Mouse (Mus musculus) myocyte (in vitro differentiated cells): ENCODE measurements around the gene Colgalt2. TPM values are rescaled to one million over a fixed set of nuclear protein-coding genes. Genes with fewer than 3 reads are reported as not detected.

Source experiments
- H3K27me3 ChIP-seq: one replicate; pipeline ENCODE4 v1.6.1; 2011; ENCODE audit not compliant: control insufficient read depth, insufficient read depth, insufficient read length
- H3K36me3 ChIP-seq: one replicate; pipeline ENCODE4 v1.6.1; 2011; ENCODE audit not compliant: control insufficient read depth, insufficient read depth
- H3K4me2 ChIP-seq: one replicate; pipeline ENCODE4 v1.6.1; 2011; ENCODE audit warnings: low read depth, control low read depth
- H3K4me3 ChIP-seq: one replicate; pipeline ENCODE4 v1.5.1; 2011; ENCODE audit warnings: mild to moderate bottlenecking, control low read depth, moderate library complexity
- H3K79me2 ChIP-seq: one replicate; pipeline ENCODE4 v1.6.1; 2011; ENCODE audit not compliant: control insufficient read depth, insufficient read depth
- H3ac ChIP-seq: one replicate; pipeline ENCODE4 v1.6.1; 2011; ENCODE audit not compliant: control insufficient read depth, insufficient read length
- CEBPB ChIP-seq: IDR thresholded peaks from 2 replicates; pipeline ENCODE4 v1.6.1; 2011; ENCODE audit warnings: mild to moderate bottlenecking, moderate library complexity; ENCODE audit not compliant: poor library complexity, insufficient read depth, severe bottlenecking
- E2F4 ChIP-seq: IDR thresholded peaks from one replicate; pipeline ENCODE4 v1.6.1; 2011; ENCODE audit warnings: mild to moderate bottlenecking, control low read depth, moderate library complexity; ENCODE audit not compliant: insufficient read depth
- MAX ChIP-seq: IDR thresholded peaks from one replicate; pipeline ENCODE4 v1.6.1; 2011; ENCODE audit warnings: low read depth, mild to moderate bottlenecking, control low read depth
- MYOD1 ChIP-seq, 3 experiments: IDR thresholded peaks; one replicate each; pipeline ENCODE4 v1.6.1; 2011; ENCODE audit warnings: control low read depth in 2 of 3, low read depth in 2 of 3, mild to moderate bottlenecking in 2 of 3, moderate library complexity in 1 of 3; ENCODE audit not compliant: insufficient read length in 2 of 3, control insufficient read depth in 1 of 3
- MYOG ChIP-seq, 3 experiments: IDR thresholded peaks; one replicate each; pipeline ENCODE4 v1.6.1; 2011; ENCODE audit warnings: control low read depth in 2 of 3, low read depth in 2 of 3, mild to moderate bottlenecking in 2 of 3; ENCODE audit not compliant: insufficient read length in 2 of 3, control insufficient read depth in 1 of 3, insufficient read depth in 1 of 3
- POLR2A ChIP-seq: IDR thresholded peaks from one replicate; pipeline ENCODE4 v1.6.1; 2011; ENCODE audit warnings: low read depth, mild to moderate bottlenecking, control low read depth, moderate library complexity; ENCODE audit not compliant: insufficient read length
- POLR2AphosphoS2 ChIP-seq: IDR thresholded peaks from one replicate; pipeline ENCODE4 v1.6.1; 2011; ENCODE audit warnings: low read depth, control low read depth; ENCODE audit not compliant: insufficient read length
- REST ChIP-seq: IDR thresholded peaks from one replicate; pipeline ENCODE4 v1.6.1; 2011; ENCODE audit warnings: mild to moderate bottlenecking, control low read depth, moderate library complexity; ENCODE audit not compliant: insufficient read depth, insufficient read length
- SRF ChIP-seq: IDR thresholded peaks from one replicate; pipeline ENCODE4 v1.6.1; 2011; ENCODE audit warnings: low read depth; ENCODE audit not compliant: control insufficient read depth, insufficient read length
- TCF12 ChIP-seq: IDR thresholded peaks from one replicate; pipeline ENCODE4 v1.6.1; 2011; ENCODE audit warnings: mild to moderate bottlenecking, control low read depth; ENCODE audit not compliant: poor library complexity, insufficient read depth, severe bottlenecking
- TCF3 ChIP-seq: IDR thresholded peaks from one replicate; pipeline ENCODE4 v1.6.1; 2011; ENCODE audit warnings: low read depth, control low read depth; ENCODE audit not compliant: insufficient read length
- USF1 ChIP-seq: IDR thresholded peaks from one replicate; pipeline ENCODE4 v1.6.1; 2011; ENCODE audit warnings: low read depth, mild to moderate bottlenecking, control low read depth, moderate library complexity
- polyA plus RNA-seq: library from polyadenylated mRNA; unstranded; fragments of >200 nt; fragmentation: generic; extraction: Trizol; gene quantifications from one replicate; pipeline ENCODE4 v1.2.1, GENCODE M21; 2012; ENCODE audit warnings: missing spikeins

Gene Colgalt2
- polyA plus RNA-seq, 1 experiment, result not detected

GRCm38 (mm10) chr1:152499802-152500201 is 100.2 kb downstream of the Colgalt2 start:
- H3K4me3 ChIP-seq, result no peak overlapping the region
- H3K36me3 ChIP-seq, result no peaks in the 10 kb centered on the region
- H3ac ChIP-seq, result no peak overlapping the region
- no peaks in the 10 kb centered on the region for H3K27me3 ChIP-seq
- no peaks in the 10 kb centered on the region for H3K79me2 ChIP-seq
- no peak for TF ChIP-seq MYOD1 (IDR thresholded peaks at IDR 0.05; ENCODE audit: control insufficient read depth in 1 of 3, insufficient read length in 2 of 3, low read depth in 2 of 3)
- no peak overlapping the region for H3K4me2 ChIP-seq

GRCm38 (mm10) chr1:152506175-152506574 is 106.5 kb downstream of the Colgalt2 start:
- Histone ChIP-seq H3K79me2 (no peaks in the 10 kb centered on the region), H3K27me3 (no peaks in the 10 kb centered on the region), H3K36me3 (no peaks in the 10 kb centered on the region), H3K4me2 (no peak overlapping the region), H3ac (no peak overlapping the region), H3K4me3 (no peak overlapping the region)
- no peak for TF ChIP-seq USF1
- TF ChIP-seq TCF12, result no peak
- TF ChIP-seq SRF, result no peak
- TF ChIP-seq POLR2AphosphoS2, result no peak
- no peak for TF ChIP-seq REST
- TF ChIP-seq MYOG (IDR thresholded peaks at IDR 0.05; ENCODE audit: control insufficient read depth in 1 of 3, insufficient read depth in 1 of 3, insufficient read length in 2 of 3, low read depth in 2 of 3), result no peak
- TF ChIP-seq TCF3, result no peak
- no peak for TF ChIP-seq MYOD1 (IDR thresholded peaks at IDR 0.05; ENCODE audit: control insufficient read depth in 1 of 3, insufficient read length in 2 of 3, low read depth in 2 of 3)
- TF ChIP-seq POLR2A, result no peak
- no peak for TF ChIP-seq CEBPB
- TF ChIP-seq MAX, result no peak
- no peak for TF ChIP-seq E2F4

GRCm38 (mm10) chr1:152506726-152507125 is 107.1 kb downstream of the Colgalt2 start:
- Histone ChIP-seq H3K4me2 (no peak overlapping the region), H3K79me2 (no peaks in the 10 kb centered on the region), H3K27me3 (no peaks in the 10 kb centered on the region), H3ac (no peak overlapping the region), H3K36me3 (no peaks in the 10 kb centered on the region), H3K4me3 (no peak overlapping the region)
- TF ChIP-seq POLR2AphosphoS2 (no peak), CEBPB (no peak), E2F4 (no peak), TCF12 (no peak), SRF (no peak), USF1 (no peak), POLR2A (no peak), MAX (no peak), REST (no peak)

GRCm38 (mm10) chr1:152508481-152509220 is 109.0 kb downstream of the Colgalt2 start:
- H3K79me2 ChIP-seq, result no peaks in the 10 kb centered on the region
- H3K36me3 ChIP-seq, result no peaks in the 10 kb centered on the region
- H3K4me3 ChIP-seq, result no peak overlapping the region

GRCm38 (mm10) chr1:152511237-152511636 is 111.6 kb downstream of the Colgalt2 start:
- no peaks in the 10 kb centered on the region for H3K36me3 ChIP-seq
- TF ChIP-seq CEBPB, result no peak
- TF ChIP-seq MAX, result no peak
- TF ChIP-seq TCF12, result no peak
- TF ChIP-seq POLR2AphosphoS2, result no peak
- no peak for TF ChIP-seq E2F4
- no peak for TF ChIP-seq TCF3
- no peak for TF ChIP-seq REST
- TF ChIP-seq SRF, result no peak
- no peak for TF ChIP-seq POLR2A
- TF ChIP-seq USF1, result no peak
- TF ChIP-seq MYOD1 (IDR thresholded peaks at IDR 0.05; ENCODE audit: control insufficient read depth in 1 of 3, insufficient read length in 2 of 3, low read depth in 2 of 3), result no peak
- no peak for TF ChIP-seq MYOG (IDR thresholded peaks at IDR 0.05; ENCODE audit: control insufficient read depth in 1 of 3, insufficient read depth in 1 of 3, insufficient read length in 2 of 3, low read depth in 2 of 3)
- H3ac ChIP-seq, result no peak overlapping the region
- H3K4me3 ChIP-seq, result no peak overlapping the region
- no peaks in the 10 kb centered on the region for H3K79me2 ChIP-seq
- H3K27me3 ChIP-seq, result no peaks in the 10 kb centered on the region
- no peak overlapping the region for H3K4me2 ChIP-seq

More at GRCm38 (mm10) chr1:152508481-152509220, 109.0 kb downstream of the Colgalt2 start:
- Histone ChIP-seq H3K4me2 (no peak overlapping the region), H3ac (no peak overlapping the region), H3K27me3 (no peaks in the 10 kb centered on the region)
- TF ChIP-seq MAX, result no peak
- TF ChIP-seq USF1, result no peak
- no peak for TF ChIP-seq CEBPB
- no peak for TF ChIP-seq E2F4
- TF ChIP-seq TCF3, result no peak
- TF ChIP-seq POLR2A, result no peak
- TF ChIP-seq SRF, result no peak
- no peak for TF ChIP-seq REST
- no peak for TF ChIP-seq MYOG (IDR thresholded peaks at IDR 0.05; ENCODE audit: control insufficient read depth in 1 of 3, insufficient read depth in 1 of 3, insufficient read length in 2 of 3, low read depth in 2 of 3)
- no peak for TF ChIP-seq MYOD1 (IDR thresholded peaks at IDR 0.05; ENCODE audit: control insufficient read depth in 1 of 3, insufficient read length in 2 of 3, low read depth in 2 of 3)
- no peak for TF ChIP-seq POLR2AphosphoS2
- TF ChIP-seq TCF12, result no peak
